Mouse (Mus musculus) liver, postnatal 0 days (tissue): Measurements from ENCODE around the gene Abtb1.

Experiments used
- CTCF ChIP-seq: sonication (generic); IDR thresholded peaks from 2 replicates; pipeline ENCODE4 v1.5.1; 2016; ENCODE audit warnings: antibody characterized with exemption, low read depth
- EP300 ChIP-seq: IDR thresholded peaks from 2 replicates; pipeline ENCODE4 v1.6.1; 2016; ENCODE audit warnings: antibody characterized with exemption, low read depth, mild to moderate bottlenecking

DNA sequence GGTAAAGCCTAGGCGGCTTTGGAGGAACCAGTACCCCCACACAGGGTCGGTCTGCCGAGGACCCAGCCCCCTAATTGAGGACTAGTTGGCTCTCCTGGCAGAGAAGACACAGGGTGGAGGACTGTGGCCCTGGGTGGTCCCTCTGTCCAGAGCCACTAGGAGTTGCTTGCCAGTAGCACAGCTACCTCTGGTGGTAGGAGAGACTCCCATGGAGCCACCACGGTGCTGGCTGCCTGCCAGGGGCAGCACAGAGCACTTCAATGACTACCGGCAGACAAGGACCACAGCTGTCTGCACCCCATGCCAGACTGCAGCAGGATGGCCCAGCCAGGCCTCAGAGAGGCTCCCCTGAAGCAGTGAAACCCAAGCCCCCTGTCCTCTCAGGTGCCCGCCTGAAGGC, 15.2 kb downstream of the Abtb1 start:
- TF ChIP-seq CTCF = peak; percentile 69
- no peak for TF ChIP-seq EP300
